Mouse (Mus musculus) erythroblast, embryonic 14.5 days (primary cell): ENCODE measurements at regions not wholly inside any gene's neighbourhood (a gene's known extent, or its start where the extent isn't known, plus 50 kb on each side); places are given as distances from the start of the nearest gene placed in this dataset.

Source experiments
- H3K27me3 ChIP-seq: 2 replicates; pipeline ENCODE4 v1.6.1; 2012; ENCODE audit warnings: inconsistent platforms; ENCODE audit not compliant: control insufficient read depth
- H3K36me3 ChIP-seq: 2 replicates; pipeline ENCODE4 v1.6.1; 2012; ENCODE audit warnings: mild to moderate bottlenecking, inconsistent platforms; ENCODE audit not compliant: control insufficient read depth
- H3K4me1 ChIP-seq: 2 replicates; pipeline ENCODE4 v1.6.1; 2012; ENCODE audit warnings: inconsistent platforms; ENCODE audit not compliant: control insufficient read depth
- H3K4me3 ChIP-seq: replicated peaks from 2 replicates; pipeline ENCODE3; 2012; ENCODE audit warnings: moderate library complexity, mild to moderate bottlenecking, inconsistent platforms
- H3K9me3 ChIP-seq: 2 replicates; pipeline ENCODE4 v1.6.1; 2012; ENCODE audit warnings: low read length, inconsistent platforms, mixed read lengths; ENCODE audit not compliant: control insufficient read depth
- GATA1 ChIP-seq: IDR thresholded peaks from 2 replicates; pipeline ENCODE4 v1.6.1; 2012; ENCODE audit warnings: low read length, inconsistent platforms, mixed read lengths
- TAL1 ChIP-seq: IDR thresholded peaks from 3 replicates; pipeline ENCODE4 v1.6.1; 2012; ENCODE audit warnings: low read length, inconsistent platforms, mixed read lengths

DNA sequence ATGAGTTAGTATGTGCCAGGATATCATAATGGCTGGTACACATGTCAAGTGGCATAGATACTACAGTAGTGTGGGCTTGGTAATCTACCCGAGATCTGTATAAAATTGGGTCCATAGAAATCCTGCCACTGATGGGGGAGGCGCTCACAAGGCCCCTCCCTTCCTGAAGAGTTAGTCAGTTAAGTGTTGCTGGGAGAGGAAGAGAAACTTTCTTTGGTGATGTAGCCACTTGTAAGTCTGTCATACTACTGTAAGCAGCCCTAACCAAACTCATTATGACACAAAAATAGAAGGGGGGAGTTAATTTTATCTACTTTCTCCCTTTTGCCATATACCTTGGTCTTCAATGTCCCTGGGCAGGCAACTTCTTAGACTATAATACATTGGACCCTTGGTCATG lies 316.3 kb downstream of the Setd4 start:
- no peak for TF ChIP-seq GATA1
- TF ChIP-seq TAL1 = no peak
- no peaks in the 10 kb centered on the region for H3K9me3 ChIP-seq
- no peaks in the 10 kb centered on the region for H3K36me3 ChIP-seq
- H3K4me1 ChIP-seq = no peaks in the 10 kb centered on the region
- no peak overlapping the region for H3K4me3 ChIP-seq
- no peaks in the 10 kb centered on the region for H3K27me3 ChIP-seq

DNA sequence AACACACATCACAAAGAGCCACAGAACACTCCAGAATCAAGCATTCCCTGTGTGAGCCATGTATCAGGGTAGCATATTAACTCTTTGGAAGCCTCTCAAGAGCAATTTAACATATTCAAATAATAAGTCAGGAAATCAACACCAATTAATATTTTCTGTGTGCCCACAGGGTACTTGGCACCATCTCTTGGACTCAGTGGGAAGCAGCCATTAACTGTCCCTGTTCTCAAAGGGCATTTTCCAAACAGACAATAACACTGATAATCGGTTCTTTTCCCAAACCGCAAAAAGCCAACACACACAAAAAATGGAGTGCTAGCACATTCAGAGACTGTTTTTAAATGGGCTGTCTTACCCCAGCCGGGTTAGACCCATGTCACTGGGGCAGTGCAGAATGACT lies 317.0 kb downstream of the Setd4 start:
- no peaks in the 10 kb centered on the region for H3K9me3 ChIP-seq
- no peaks in the 10 kb centered on the region; the same call in 1 of the 2 replicates for H3K27me3 ChIP-seq
- no peaks in the 10 kb centered on the region for H3K4me1 ChIP-seq
- H3K4me3 ChIP-seq = no peak overlapping the region
- H3K36me3 ChIP-seq = no peaks in the 10 kb centered on the region
- TF ChIP-seq TAL1 = no peak
- TF ChIP-seq GATA1 = no peak

DNA sequence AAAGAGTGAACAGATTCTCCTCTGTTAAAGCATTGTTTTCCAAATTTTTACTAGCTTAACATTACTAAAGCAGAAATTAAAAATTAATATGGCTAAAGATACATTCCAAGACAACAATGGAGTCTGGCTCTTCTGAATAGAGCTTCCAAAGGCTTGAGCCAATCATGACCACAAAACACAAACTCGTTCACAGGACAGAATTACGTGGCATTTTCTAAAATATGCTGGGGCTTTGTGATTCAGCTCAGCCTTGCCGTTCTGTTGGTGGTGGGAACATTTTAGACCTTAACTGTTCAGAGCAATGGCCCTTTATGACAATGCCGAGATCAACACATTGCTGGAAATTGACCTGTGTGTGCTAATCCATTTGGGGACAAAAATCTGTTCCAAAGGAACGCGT lies 318.7 kb downstream of the Setd4 start:
- no peaks in the 10 kb centered on the region for H3K9me3 ChIP-seq
- no peaks in the 10 kb centered on the region for H3K4me1 ChIP-seq
- no peak for TF ChIP-seq TAL1
- TF ChIP-seq GATA1 = no peak
- H3K4me3 ChIP-seq = no peak overlapping the region
- no peaks in the 10 kb centered on the region; the same call in 1 of the 2 replicates for H3K27me3 ChIP-seq
- H3K36me3 ChIP-seq = no peaks in the 10 kb centered on the region

DNA sequence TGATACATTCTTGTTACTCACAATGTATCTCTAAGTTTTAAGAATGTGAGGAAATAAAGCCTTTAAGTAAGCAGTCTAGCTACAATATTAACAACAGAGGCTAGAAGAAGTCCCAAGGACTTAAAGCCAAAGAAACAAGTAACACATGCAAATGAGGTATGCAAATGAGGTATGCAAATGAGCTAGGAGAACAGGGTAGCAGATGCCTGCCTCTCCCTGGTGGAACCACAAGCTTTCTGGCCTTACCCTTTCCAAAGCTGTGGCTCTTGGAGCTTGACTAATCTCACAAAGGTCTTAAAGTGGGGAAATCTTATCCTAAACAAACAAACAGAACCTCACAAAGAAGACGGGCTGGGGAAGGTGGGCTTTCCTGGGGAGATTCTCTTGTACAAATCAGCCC lies 322.1 kb downstream of the Setd4 start:
- TF ChIP-seq GATA1 (no peak), TAL1 (no peak)
- no peaks in the 10 kb centered on the region; the same call in 1 of the 2 replicates for H3K27me3 ChIP-seq
- H3K4me1 ChIP-seq = no peaks in the 10 kb centered on the region
- no peaks in the 10 kb centered on the region for H3K36me3 ChIP-seq
- H3K4me3 ChIP-seq = no peak overlapping the region
- H3K9me3 ChIP-seq = no peaks in the 10 kb centered on the region

DNA sequence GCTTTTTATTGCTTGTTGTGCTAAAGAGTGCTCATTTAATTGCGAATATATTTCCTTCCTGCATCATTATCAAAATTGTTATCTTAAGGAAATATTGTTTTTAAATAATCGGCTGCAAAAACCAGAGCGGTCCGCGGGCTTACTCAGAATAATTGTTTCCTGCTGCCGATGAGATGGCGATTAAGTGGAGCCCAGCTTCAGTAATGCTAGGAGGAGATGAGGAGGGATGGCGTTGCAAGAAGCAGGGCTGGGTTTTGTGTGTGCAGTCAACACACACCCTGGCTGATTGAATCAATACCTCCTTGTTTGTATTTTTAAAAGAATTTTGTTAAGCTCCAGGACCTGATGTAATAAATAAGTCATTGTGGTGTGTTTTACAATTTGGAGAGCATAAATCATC lies 331.2 kb downstream of the Setd4 start:
- H3K4me3 ChIP-seq = no peak overlapping the region
- no peaks in the 10 kb centered on the region for H3K4me1 ChIP-seq
- TF ChIP-seq GATA1 (no peak), TAL1 (no peak)
- H3K9me3 ChIP-seq = no peaks in the 10 kb centered on the region
- no peaks in the 10 kb centered on the region for H3K36me3 ChIP-seq
- H3K27me3 ChIP-seq = peaks cover 5% of the 10 kb centered on the region; the same call in 1 of the 2 replicates

DNA sequence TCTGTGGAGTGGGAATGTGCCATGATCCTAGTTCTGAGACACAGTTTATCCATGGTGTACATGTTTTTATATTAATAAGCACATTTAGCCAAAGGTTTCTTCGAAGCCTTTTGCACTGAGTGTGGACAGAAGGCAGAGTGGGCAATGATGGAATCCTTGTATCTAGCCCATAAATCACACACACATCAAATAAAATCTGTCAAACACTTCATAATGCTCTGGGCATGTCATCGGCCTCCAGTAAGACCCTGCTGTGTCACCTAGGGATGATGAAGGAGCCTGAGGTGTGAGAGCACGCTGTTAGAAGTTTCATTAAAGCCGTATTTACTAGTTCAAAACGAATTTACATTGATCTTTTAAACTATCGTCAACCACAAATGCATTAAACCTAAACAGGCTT lies 331.7 kb downstream of the Setd4 start:
- no peaks in the 10 kb centered on the region for H3K9me3 ChIP-seq
- peaks cover 5% of the 10 kb centered on the region; the same call in 1 of the 2 replicates for H3K27me3 ChIP-seq
- TF ChIP-seq TAL1 = no peak
- TF ChIP-seq GATA1 = no peak
- H3K36me3 ChIP-seq = no peaks in the 10 kb centered on the region
- no peaks in the 10 kb centered on the region for H3K4me1 ChIP-seq
- no peak overlapping the region for H3K4me3 ChIP-seq

DNA sequence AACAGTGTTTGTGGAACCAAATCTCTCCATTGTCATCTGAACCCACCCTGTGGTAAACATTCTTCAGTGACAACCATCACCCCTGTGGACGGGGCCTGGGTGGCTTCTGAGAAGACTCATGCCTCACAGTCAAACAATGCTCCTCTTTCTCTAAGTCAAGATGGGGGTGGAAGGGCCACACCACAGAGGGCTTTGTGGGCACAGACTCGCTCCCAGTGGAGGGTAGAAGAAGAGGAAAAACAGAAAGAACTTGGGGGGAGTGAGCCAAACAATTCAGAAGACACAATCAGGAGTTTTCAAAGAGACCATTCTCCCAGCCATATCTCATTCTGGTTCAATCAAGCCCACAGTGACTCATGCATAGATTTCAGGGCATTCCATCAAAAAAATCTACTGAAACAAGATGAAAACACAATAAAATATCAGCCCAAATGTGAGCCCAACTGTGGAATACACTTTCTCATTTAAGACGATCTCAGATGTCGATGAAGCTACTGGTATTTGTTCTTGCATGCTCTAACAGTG lies 339.7 kb downstream of the Setd4 start:
- no peak for TF ChIP-seq TAL1
- no peak for TF ChIP-seq GATA1
- Histone ChIP-seq H3K27me3 (no peaks in the 10 kb centered on the region), H3K4me1 (no peaks in the 10 kb centered on the region), H3K36me3 (no peaks in the 10 kb centered on the region), H3K4me3 (no peak overlapping the region), H3K9me3 (no peaks in the 10 kb centered on the region)

DNA sequence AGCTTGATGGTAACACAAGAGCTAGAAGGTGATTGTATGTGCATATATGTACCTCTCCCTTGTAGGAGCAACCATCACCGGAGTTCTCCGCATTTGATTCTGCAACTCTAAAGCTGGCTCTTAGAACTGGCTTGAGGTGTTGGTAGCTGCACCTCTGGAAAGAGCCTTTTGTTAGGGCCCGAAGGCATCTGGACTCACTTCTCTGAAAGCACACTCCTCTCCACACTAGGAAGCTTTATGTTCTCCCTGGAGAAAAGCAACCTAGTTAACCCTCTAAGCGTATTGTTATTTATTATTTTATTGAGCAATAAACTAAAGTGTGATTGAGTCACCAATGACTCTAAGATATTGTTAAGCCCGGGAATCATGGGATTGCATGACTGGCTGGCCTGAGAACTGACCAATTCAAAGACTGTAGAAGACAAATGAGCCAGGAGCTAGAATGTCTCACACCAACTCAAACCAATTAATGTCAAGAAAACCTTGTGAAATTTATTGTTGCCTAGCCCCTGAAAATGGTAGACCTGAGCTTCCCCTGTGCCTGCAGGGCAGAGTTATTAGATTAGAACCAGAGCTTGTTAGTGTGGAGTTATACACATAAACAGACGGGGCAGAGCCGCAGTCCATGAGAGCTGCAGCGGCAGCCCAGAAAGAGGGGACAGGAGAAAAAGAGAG lies 340.6 kb downstream of the Setd4 start:
- Histone ChIP-seq H3K4me3 (no peak overlapping the region), H3K27me3 (no peaks in the 10 kb centered on the region), H3K36me3 (no peaks in the 10 kb centered on the region), H3K9me3 (no peaks in the 10 kb centered on the region), H3K4me1 (no peaks in the 10 kb centered on the region)
- TF ChIP-seq GATA1 = no peak

DNA sequence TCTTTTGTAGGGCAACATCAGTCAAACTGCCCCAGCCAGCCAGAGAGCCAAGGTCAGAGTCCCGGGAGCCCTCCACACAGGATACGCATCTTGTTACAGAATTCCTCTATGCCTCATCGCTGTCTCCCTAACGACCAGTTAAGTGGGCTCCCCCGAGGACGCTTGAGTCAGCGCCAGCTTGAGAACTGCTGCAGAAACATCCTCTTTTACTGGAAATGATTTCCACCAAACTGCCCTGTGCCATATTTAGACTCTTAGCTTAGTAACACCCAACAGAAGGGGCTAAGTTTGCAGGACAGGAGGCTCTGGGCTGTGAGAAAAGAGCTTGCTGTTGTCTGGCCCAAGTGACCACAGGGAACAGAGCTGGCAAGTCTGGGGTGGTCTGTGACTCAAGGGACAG lies 357.0 kb downstream of the Setd4 start:
- H3K4me3 ChIP-seq = no peak overlapping the region
- peaks cover 3% of the 10 kb centered on the region; the same call in 1 of the 2 replicates for H3K27me3 ChIP-seq
- H3K4me1 ChIP-seq = no peaks in the 10 kb centered on the region
- H3K9me3 ChIP-seq = no peaks in the 10 kb centered on the region
- H3K36me3 ChIP-seq = no peaks in the 10 kb centered on the region
- TF ChIP-seq GATA1 (no peak), TAL1 (no peak)
